Mouse (Mus musculus) gastrocnemius, postnatal 25 days (tissue): ENCODE data around the gene Serinc2. TPM values are rescaled to one million over a fixed set of nuclear protein-coding genes. Genes with fewer than 3 reads are reported as not detected.
A peak's percentile ranks its signal among the peaks of the same experiment; 100 is the strongest.

ENCODE experiments used
- DNase-seq: peaks from one replicate; pipeline ENCODE4 v3.0.0; 2022
- total RNA-seq, 2 experiments: library from RNA; stranded (reverse); gene quantifications; 1 replicate in 1 of 2; 2 replicates in 1 of 2; pipeline ENCODE4 v1.2.3; 2021

The Serinc2 gene
- total RNA-seq, 2 experiments from 2014 or later, result 52.0 to 64.1 TPM

DNA sequence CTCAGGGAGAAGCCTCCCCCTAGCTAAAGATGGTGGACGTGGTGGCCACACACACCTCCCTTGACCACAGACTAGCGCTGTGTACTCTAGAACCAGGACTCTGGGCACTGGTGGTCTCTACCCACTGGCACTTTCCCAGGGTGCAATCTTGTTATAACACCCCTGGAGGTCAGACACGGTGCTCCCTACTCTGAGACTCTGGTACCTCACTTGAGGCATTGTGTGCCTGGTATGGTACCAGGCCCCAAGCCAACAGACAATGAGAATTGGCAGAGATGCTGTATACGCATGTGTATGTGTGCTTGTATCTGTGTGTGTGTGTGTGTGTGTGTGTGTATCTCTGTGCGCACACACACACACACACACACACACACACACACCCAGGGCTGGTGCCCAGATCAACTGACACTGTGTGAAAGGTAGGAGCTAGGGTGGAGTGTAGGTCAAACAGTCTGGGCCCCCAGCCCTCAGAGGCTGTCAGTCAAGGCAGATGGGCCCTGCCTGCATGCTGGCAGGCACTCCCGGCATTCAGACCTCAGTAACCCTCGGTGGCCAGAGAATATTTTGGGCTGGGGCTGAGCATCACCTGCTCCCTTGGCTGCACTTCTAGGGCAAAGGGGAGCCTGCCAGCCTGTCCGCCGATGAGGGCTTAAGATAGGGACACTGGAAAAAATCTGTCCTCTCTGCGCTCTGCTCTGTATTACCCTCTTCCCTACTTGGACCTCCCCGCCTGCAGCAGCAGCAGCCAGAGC, 20.0 kb upstream of the Serinc2 start:
- peak; percentile 88 for DNase-seq

DNA sequence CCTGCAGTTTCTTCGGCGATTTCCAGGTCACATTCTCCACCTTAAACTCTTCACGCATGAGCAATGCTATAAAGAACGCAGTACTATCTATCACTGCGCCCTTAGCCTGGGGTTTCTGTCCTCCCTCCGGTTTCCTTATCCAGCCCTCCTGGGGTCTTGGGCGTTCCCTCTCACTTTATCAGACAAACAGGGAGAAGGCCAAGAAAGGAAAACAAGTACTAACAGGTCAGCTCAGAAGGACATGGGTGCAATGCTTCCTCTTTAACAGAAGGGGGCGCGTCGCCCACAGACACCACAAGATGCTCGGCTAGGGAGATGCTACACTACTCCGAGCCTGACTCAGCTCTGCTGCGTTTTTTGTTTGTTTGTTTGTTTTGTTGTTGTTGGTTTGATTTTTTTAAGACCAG, 18.1 kb upstream of the Serinc2 start:
- DNase-seq, result no peak

DNA sequence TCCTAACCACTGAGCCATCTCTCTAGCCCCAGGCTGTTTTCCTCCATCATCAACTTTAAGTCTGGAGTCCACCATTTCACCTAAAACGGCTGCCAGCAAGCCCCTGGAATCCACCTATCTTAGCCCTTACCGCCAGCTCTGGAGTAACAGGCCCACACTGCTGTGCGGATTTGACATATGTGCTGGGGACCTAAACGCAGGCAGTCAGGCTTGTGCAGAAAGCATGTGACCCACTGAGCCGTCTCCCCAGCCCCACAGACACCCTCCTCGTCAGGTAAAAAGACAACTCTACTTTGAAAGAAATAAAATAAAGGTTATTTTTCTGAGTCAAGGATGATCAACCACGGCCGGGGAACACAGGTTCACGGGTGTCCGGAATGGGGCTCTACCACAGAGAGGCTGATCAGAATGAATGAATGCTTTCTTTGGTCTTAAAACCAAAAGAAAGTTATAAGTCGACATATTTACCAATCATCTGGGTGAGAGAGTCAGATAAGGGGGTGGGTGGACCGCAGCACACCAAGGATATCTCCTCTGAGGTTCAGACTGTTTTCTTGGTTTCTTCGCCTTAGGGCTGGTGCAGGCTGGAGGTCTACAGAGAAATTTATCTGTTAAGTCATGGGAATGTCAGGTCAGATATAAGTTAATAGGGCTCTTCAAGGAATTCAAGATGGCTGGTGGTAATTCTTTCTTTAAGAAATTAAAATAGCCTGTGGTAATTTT, 17.4 kb upstream of the Serinc2 start:
- DNase-seq, result no peak

DNA sequence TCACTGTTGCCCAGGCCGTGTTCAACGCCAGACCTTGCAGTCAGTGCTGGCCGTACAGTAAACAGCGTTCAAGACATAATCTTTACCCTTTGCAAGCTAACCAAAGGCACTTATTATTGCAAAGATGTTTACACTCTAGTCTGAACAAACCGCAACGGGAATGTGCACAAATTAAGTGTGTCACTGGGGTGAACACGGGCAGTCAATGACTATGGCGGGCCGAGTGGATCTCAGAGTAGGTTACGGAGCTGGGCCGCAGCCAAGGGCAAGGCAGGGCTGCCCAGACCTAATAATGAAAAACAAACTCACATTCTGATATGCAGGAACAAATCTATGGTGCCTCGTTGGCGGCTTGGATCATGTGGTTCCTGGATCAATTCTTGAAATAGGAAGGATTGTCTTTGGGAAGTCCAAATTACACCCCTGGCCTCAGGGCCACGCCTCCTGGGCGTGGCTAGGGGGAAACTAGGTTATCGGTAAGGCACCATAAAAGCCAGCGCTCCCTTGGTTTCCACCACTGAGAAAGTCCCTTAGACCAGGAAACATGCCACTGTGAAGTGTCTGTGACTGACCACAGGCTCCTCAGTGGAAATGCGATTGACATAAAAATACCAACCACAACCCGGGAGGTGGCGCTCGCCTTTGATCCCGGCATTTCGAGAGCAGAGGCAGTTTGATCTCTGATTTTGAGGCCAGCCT, 16.2 kb upstream of the Serinc2 start:
- no peak for DNase-seq

DNA sequence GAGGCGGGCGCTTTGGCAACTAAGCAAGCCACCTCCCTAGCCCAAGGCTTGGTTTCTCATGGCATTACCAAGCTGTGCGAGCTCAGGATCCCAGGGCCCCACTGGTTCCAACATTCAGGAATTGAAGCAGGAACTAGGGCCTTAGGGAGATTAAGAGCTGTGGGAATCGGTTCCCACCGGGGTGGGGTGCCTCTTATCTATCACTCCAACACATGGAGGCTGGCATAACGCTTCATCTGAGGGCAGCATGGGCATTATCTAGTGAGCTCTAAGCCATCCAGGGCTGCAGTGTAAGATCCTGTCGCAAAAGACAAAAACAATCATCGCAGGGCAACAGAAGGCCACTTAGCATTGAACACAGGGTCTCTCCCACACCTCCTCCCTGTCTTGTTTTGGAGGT, 15.5 kb upstream of the Serinc2 start:
- DNase-seq, result no peak

DNA sequence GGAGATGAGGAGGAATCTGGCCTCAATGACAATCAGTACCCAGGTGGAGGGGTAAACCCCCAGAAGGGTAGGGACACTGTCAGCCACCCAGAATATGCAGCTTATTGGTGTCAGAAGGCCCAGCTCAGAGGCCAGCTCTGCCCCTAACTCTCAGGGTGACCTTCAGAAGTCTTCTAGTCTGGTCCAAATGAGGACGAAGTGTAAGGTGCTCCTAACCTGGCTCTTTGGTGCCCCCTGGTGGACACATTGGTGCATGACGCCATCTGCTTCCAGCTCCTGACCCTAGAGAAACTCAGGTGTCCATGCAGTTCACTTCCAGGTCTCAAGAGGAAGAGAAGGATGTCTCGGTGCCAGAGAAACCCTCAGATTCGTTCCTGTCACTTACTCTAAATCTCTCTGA, 13.3 kb upstream of the Serinc2 start:
- DNase-seq, result no peak

DNA sequence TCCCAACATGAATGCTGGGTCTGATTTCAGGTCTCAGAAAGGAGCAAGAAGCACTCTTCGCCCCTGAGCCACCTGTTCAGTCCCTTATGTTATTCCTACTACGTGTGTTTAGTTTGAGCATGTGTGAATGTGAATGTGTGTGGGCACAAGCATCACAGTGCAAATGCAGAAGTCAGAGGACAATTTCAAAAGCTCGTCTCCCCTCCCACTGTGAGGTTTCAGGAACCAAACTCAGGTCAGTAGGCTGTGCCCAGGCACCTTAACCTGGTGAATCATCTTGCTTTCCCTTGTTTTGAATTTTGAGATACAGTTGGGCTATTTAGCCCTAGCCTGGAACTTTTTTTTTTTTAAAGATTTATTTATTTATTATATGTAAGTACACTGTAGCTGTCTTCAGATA, 10.8 kb upstream of the Serinc2 start:
- DNase-seq, result no peak

DNA sequence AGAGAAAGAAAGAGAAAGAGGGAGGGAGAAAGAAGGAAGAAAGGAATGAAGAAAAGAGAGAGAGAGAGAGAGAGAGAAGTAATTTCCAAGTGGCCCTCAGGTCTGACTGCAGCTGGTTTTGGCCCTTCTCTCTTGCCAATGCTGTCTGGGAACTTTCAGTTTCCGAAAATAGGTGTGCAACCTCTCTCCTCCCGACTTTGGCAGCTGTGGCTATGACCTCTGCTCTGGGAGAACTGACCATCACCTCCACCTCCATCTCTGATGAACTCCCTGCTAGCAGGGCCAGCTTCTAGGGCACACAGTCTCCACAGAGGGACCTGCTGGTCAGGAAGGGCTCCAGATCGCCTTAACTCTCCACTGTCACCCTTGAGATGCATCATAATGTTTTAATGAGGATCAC, 7.5 kb upstream of the Serinc2 start:
- DNase-seq, result peak; percentile 44

DNA sequence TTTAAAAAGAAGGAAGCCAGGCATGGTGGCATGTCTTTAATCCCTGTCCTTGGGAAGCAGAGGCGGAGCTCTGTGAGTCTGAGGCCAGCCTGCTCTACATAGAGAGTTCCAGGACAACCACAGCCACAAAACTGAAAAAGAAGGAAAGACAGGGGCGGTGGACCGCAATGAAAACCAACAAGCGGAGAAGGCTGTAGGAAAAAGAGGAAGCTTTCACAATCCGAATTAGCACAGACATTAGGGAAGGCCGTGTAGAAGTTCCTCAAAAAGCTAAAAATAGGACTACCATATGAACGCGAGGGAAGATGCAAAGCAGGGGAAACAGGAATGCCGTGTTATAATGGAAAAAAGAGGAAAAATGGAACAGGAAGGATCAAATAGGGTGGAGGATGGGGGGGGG, 4.8 kb upstream of the Serinc2 start:
- DNase-seq, result no peak

DNA sequence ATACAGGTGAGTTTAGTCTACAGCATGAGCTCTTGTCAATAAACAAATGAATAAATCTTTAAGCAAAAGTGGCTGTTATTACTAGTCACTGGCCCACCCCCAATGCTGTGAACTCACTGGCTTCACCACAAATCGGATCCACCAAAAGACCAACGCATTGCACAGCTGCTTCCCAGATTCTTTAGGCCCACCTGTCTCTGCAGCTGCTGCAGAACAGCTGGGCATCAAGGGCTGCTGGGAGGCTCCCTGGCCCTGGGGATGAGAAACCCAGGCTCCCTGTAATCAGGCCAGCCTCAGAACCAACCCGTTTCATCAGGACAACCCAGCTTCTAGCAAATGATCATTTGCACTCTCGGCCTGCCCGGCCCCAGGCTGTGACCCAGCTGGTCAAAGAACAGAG, 3.9 kb upstream of the Serinc2 start:
- no peak for DNase-seq

DNA sequence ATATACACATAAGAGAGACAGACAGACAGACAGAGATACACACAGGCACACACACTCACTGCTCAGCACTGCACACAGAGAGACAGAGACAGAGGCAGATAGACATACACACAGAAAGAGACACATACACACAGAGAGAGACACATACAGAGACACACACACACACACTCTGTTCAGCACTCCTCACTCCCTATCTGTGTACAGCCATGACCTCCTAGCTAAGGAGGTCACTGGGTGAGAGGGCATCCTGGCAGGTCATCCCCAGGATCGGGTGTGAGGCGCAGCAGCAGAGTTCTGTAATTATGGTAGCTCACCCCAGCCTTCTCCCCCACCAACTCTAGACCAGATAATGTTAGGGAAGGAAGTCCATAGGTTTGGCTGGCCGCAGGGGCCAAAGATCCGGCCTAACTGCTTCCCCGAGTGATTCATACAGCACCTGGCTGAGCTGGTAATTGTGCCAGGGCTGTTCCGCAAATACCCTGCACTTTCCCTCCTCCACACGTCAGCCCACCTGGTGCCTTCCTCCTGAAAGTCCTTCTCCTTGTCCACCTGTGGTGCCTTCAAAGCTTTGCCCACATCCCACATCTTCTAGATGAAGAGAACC, 2.3 kb downstream of the Serinc2 start:
- no peak for DNase-seq

DNA sequence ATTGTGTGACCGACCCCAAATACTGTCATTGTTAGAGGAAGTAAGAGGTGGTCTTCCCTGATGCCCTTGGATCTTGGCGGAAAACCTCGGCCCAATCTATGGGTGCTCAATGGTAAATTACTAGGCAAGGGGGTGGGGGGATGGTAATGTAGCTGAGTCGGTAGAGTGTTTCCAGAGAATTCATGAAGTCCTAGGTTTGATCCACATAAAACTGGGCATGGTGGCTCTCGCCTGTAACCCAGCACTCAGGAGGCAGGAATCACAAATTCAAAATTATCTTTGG, 3.2 kb downstream of the Serinc2 start:
- DNase-seq, result no peak

DNA sequence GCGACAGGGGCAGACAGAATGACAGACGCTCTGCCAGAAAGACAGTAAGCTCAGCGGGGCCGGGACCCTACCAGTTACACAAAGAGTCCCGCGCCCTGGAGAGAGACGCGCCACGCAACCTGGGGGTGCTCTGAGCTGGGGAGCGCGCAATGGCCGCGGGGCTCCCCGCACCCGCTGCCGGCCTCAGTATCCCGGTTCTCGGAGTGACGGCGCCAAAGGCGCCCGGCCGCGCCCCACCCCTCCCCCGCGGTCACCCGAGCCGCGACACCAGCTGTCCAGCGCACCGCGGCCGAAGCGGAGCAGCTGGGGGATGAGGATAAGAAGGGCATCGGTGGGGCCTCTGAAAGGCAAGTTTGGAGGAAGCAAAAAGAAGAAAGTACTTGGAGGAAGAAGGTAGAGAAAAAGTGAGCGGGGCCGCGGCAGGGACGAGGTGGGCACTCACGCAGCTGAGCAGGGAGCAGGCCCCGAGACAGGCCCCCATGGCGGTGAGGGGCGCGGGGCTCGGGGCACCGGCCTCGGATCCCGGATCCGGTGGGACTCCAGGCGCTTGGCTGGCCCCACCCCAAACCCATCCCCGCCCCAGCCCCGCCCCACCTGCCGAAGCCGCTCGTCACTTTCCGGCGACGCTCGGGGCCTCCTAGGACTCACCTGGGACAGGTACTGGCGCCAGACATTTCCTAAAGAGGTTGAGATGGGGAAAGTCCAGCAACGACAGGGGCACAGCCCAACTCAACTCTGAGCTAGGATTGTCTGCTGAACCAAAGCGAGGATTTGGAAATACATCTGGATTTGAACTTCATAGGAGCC, 3.8 kb downstream of the Serinc2 start:
- DNase-seq, result peak; percentile 52

DNA sequence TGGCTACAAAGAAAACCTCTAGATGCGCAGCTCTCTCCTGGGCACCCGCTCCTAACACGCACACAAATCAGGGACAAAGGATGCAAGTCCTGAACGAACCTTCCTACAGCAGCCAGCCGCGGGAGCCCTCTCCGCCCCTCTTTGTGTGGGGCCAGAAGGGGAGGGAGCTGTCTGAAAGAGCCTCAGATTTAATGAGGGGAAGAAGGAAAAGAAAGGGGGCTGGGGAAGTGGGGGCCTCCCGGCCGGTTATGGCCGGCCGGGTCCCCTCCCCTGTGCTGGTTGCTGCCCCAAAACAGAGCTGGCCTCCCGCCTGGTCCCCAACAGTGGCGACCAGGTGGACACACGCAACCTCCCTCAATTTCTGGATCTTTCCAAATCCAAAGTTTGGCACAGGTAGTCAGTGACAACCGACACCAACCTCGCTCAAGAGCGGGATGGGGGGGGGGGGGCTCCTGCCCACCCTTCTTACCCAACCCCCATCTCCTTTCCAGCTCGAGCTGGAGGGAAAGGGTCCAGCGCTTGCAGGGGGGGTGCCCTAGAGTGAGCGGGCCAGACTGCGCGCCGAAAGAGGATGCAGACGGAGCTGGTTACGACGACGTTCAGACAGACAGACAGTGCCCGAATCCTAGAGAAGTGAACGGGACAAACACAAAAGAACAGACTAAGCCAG, 4.5 kb downstream of the Serinc2 start:
- no peak for DNase-seq

DNA sequence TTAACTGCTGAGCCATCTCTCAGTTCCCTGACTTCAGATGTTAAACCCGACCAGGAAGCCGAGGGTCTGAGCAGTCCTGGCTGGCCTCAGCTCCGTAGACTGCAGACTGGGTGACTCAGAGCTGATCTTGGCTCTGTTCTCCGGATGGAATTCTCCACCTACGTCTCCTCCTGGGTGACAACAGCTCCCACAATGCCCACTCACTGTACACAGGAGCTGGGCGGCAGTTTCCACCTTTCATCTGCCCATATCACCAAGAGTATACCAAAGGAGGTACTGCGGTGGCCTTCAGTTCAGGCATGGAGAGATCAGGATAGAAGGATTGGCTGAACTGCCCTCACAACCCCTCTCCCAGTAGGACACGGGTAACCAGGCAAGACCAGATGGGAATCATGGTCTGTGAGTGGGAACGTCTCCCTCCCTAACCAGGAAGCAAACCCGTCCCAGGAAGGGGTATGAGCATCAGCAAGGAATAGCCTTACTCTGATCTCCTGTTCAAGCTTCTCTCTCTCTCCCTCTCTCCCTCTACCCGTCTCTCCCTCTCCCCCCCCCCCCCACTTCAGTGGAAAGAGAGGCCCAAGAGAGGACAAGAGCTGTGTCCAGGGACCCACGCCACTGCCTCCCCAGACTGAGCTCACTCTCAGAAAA, 5.2 kb downstream of the Serinc2 start:
- DNase-seq, result no peak

DNA sequence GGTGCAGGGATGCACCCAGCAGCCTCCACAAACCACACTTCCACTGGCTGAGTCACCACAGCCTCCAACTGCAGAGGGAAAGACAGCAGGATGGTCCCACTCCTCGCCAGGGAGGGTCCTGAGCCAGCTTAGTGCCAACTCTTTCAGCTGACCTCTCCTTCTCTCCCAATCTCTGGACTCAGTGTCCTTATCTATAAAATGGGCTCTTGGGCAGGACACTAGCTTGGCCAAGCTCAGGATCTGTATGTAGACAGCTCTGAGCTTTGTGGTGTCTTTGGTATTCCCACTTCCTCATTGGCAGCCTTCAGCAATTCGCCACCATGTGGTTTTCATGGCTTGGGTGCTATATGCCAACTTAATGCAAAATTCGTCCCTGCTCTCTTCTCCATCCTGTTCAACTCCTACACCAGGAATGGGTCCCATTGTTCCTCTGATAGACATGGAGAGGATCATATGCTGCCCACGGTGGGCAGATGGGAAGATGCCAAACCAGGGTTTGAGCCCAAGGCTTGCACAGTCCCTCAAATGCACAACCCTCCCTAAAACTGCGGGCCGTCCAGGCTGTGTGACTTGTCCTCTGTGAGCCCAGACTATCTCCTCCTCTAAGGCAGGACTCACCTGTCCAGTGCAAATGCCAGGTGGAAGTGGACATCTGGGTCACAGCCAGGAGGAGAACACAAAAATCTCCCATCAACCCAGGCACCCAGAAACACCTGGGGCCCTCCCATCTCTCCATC, 8.2 kb downstream of the Serinc2 start:
- DNase-seq, result no peak

DNA sequence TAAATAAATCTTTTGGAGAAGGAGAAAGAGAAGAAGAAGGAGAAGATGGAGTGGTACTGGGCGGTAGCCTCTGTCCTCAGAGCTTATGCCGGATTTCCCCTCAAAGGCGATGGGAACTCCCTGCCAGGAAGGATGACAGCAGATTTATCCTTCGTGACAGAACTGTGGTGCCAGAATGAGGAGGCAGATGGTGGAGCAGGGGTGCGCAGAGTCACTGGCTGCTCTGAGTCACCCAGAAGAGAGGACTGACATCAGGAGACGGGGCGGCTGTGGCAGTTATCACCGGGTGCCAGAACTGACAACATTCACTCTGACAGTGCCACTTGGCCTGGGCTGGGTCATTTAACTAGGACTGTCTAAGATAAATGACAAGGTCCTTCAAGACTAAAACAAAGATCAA, 8.9 kb downstream of the Serinc2 start:
- no peak for DNase-seq

DNA sequence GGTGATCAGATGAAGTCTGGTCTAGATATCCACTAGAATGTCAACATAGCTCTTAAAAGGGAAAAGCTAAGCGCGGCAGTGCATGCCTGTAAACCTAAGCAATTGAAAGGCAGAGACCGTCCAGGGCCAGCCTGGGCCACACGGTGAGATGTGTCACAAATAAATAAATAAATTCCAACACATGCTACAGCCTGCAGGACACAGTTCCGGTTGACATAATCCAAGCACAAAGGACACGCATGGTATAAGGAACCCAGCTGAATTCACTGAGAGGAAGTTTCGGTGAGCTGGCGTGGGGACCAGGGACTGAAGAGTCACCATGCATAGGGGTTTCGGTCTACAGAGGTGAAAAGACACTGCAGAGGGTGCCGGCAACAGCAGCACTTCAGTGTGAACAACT, 10.3 kb downstream of the Serinc2 start:
- no peak for DNase-seq

DNA sequence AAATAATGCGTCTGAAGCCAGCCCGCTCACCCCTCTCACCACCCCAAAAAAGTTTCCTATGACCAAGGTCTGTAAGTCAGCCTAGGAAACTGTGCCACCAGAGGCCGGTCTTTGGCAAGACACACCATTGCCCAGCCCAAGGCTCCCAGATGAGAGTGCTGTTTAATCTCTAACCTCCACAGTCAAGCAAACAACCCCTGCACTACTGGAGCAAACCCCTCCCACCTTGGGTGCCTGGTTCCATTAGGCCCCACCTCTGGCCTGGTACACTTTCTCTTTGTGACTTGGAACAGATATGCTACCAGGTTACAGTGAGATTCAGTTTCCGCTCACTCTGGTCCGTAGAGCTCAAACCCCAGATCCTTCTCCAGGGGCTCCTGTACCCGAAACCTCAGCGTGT, 11.9 kb downstream of the Serinc2 start:
- no peak for DNase-seq

DNA sequence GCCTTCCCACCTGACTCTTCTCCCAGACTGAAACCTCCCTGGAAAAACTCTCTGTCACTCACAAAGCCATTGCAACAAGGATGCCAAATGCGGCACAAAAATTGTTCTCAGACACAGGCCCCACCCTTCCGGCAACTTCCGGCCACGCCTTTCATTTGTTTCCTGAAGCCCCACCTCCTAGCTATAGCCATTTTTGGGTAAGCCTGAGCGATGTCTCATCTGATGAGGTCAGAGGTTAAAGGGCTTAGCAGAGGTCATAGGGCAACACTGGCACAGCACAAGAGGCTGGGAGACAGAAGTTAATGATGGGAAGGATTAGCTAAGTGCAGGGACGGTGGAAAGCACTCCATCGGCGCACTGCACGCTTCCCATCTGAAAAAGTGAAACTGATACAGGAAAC, 12.4 kb downstream of the Serinc2 start:
- DNase-seq, result no peak
